Mouse (Mus musculus) forebrain, embryonic 13.5 days (tissue): ENCODE measurements at regions not wholly inside any gene's neighbourhood (a gene's known extent, or its start where the extent isn't known, plus 50 kb on each side); places are given as distances from the start of the nearest gene placed in this dataset.

Experiments used
- ATAC-seq: fragments of 200-750 bp; cut with Nextera tagmentation; 2 replicates; pipeline ENCODE4 v1.8.0; 2017
- H3K27ac ChIP-seq: fragments of 300-500 bp; sonication (generic); 2 replicates; pipeline ENCODE4 v1.5.1; 2015; ENCODE audit warnings: inconsistent platforms, mild to moderate bottlenecking, moderate library complexity
- H3K27me3 ChIP-seq: fragments of 300-500 bp; sonication (generic); 2 replicates; pipeline ENCODE4 v1.6.1; 2015; ENCODE audit warnings: mild to moderate bottlenecking, inconsistent platforms
- H3K36me3 ChIP-seq: fragments of 300-500 bp; sonication (generic); 2 replicates; pipeline ENCODE4 v1.6.1; 2015; ENCODE audit warnings: mild to moderate bottlenecking, inconsistent platforms; ENCODE audit not compliant: poor library complexity, severe bottlenecking
- H3K4me1 ChIP-seq: fragments of 300-500 bp; sonication (generic); 2 replicates; pipeline ENCODE4 v1.6.1; 2015; ENCODE audit warnings: inconsistent platforms
- H3K4me2 ChIP-seq: fragments of 300-500 bp; sonication (generic); 2 replicates; pipeline ENCODE4 v1.6.1; 2015; ENCODE audit warnings: inconsistent platforms, mild to moderate bottlenecking, moderate library complexity
- H3K4me3 ChIP-seq: fragments of 300-500 bp; sonication (generic); 2 replicates; pipeline ENCODE4 v1.5.1; 2015; ENCODE audit warnings: mild to moderate bottlenecking, inconsistent platforms
- H3K9ac ChIP-seq: fragments of 300-500 bp; sonication (generic); 2 replicates; pipeline ENCODE4 v1.6.1; 2015; ENCODE audit warnings: mild to moderate bottlenecking, inconsistent platforms
- H3K9me3 ChIP-seq: fragments of 300-500 bp; sonication (generic); replicated peaks from 2 replicates; pipeline ENCODE4 v1.6.1; 2016; ENCODE audit warnings: inconsistent platforms
- WGBS: fragments of 180-500 bp; shearing (Covaris S2); methylation state at CpG from one replicate; pipeline ENCODE4 v1.1.7; 2015; 5-methylcytosine and 5-hydroxymethylcytosine counted together

GRCm38 (mm10) chr12:16220561-16220960, 390.2 kb downstream of the Lpin1 start:
- Histone ChIP-seq H3K36me3 (no peaks in the 10 kb centered on the region), H3K9ac (no peak overlapping the region), H3K27me3 (no peaks in the 10 kb centered on the region), H3K4me1 (peaks cover 11% of the 10 kb centered on the region), H3K9me3 (no peaks in the 10 kb centered on the region), H3K4me2 (no peak overlapping the region), H3K27ac (no peak overlapping the region), H3K4me3 (no peak overlapping the region)
- no peak for ATAC-seq
- 90% methylated on average over 3 of the region's 3 CpGs for WGBS

- WGBS, result 81% methylated on average over 4 of the region's 4 CpGs
- ATAC-seq, result no peak
Measured at GRCm38 (mm10) chr12:16218906-16219305, 391.9 kb downstream of the Lpin1 start.

GRCm38 (mm10) chr12:16210553-16210952, 393.8 kb upstream of the Trib2 start:
- no peaks in the 10 kb centered on the region for H3K9me3 ChIP-seq
- no peaks in the 10 kb centered on the region for H3K36me3 ChIP-seq
- H3K4me3 ChIP-seq, result no peak overlapping the region
- no peak overlapping the region for H3K4me2 ChIP-seq
- 87% methylated on average over 4 of the region's 4 CpGs for WGBS
- no peak overlapping the region for H3K27ac ChIP-seq
- no peaks in the 10 kb centered on the region for H3K4me1 ChIP-seq
- H3K27me3 ChIP-seq, result no peaks in the 10 kb centered on the region
- no peak overlapping the region for H3K9ac ChIP-seq
- no peak for ATAC-seq

More at GRCm38 (mm10) chr12:16218906-16219305, 391.9 kb downstream of the Lpin1 start:
- Histone ChIP-seq H3K4me2 (no peak overlapping the region), H3K27ac (no peak overlapping the region), H3K27me3 (no peaks in the 10 kb centered on the region), H3K4me1 (peaks cover 11% of the 10 kb centered on the region), H3K4me3 (no peak overlapping the region), H3K9ac (no peak overlapping the region), H3K9me3 (no peaks in the 10 kb centered on the region), H3K36me3 (no peaks in the 10 kb centered on the region)

- H3K4me3 ChIP-seq, result no peak overlapping the region
- no peaks in the 10 kb centered on the region for H3K4me1 ChIP-seq
- no peaks in the 10 kb centered on the region for H3K9me3 ChIP-seq
- H3K27ac ChIP-seq, result no peak overlapping the region
- WGBS, result 79% methylated on average over 2 of the region's 2 CpGs
- no peak overlapping the region for H3K9ac ChIP-seq
- no peaks in the 10 kb centered on the region for H3K36me3 ChIP-seq
- no peaks in the 10 kb centered on the region for H3K27me3 ChIP-seq
- ATAC-seq, result no peak
- H3K4me2 ChIP-seq, result no peak overlapping the region
Measured at GRCm38 (mm10) chr12:16210111-16210510, 393.4 kb upstream of the Trib2 start.

GRCm38 (mm10) chr12:16204941-16205340, 388.2 kb upstream of the Trib2 start:
- no peak for ATAC-seq
- Histone ChIP-seq H3K4me2 (no peak overlapping the region), H3K36me3 (no peaks in the 10 kb centered on the region), H3K4me3 (no peak overlapping the region), H3K27ac (no peak overlapping the region), H3K27me3 (no peaks in the 10 kb centered on the region), H3K9me3 (no peaks in the 10 kb centered on the region), H3K9ac (no peak overlapping the region), H3K4me1 (no peaks in the 10 kb centered on the region)
- WGBS, result 83% methylated on average over 4 of the region's 4 CpGs

- no peaks in the 10 kb centered on the region for H3K27me3 ChIP-seq
- no peak overlapping the region for H3K4me3 ChIP-seq
- no peaks in the 10 kb centered on the region for H3K4me1 ChIP-seq
- no peak for ATAC-seq
- no peaks in the 10 kb centered on the region for H3K9me3 ChIP-seq
- no peaks in the 10 kb centered on the region for H3K36me3 ChIP-seq
- no peak overlapping the region for H3K9ac ChIP-seq
- 86% methylated on average over 2 of the region's 2 CpGs for WGBS
- no peak overlapping the region for H3K27ac ChIP-seq
- H3K4me2 ChIP-seq, result no peak overlapping the region
Measured at GRCm38 (mm10) chr12:16196917-16197316, 380.2 kb upstream of the Trib2 start.

- Histone ChIP-seq H3K36me3 (no peaks in the 10 kb centered on the region), H3K9ac (no peak overlapping the region), H3K4me1 (no peaks in the 10 kb centered on the region), H3K9me3 (no peaks in the 10 kb centered on the region), H3K27me3 (no peaks in the 10 kb centered on the region), H3K27ac (no peak overlapping the region), H3K4me3 (no peak overlapping the region), H3K4me2 (no peak overlapping the region)
- ATAC-seq, result no peak
- 89% methylated on average over 3 of the region's 3 CpGs for WGBS
Measured at GRCm38 (mm10) chr12:16191803-16192389, 375.2 kb upstream of the Trib2 start.

- no peaks in the 10 kb centered on the region for H3K36me3 ChIP-seq
- WGBS, result 51% methylated on average over 3 of the region's 3 CpGs
- no peak for ATAC-seq
- no peak overlapping the region for H3K27ac ChIP-seq
- H3K4me2 ChIP-seq, result no peak overlapping the region
- no peak overlapping the region for H3K9ac ChIP-seq
- no peaks in the 10 kb centered on the region for H3K4me1 ChIP-seq
- H3K27me3 ChIP-seq, result no peaks in the 10 kb centered on the region
- H3K4me3 ChIP-seq, result no peak overlapping the region
- H3K9me3 ChIP-seq, result no peaks in the 10 kb centered on the region
Measured at GRCm38 (mm10) chr12:16190706-16191105, 374.0 kb upstream of the Trib2 start.

- Histone ChIP-seq H3K27me3 (no peaks in the 10 kb centered on the region), H3K4me1 (no peaks in the 10 kb centered on the region), H3K9me3 (no peaks in the 10 kb centered on the region), H3K4me3 (no peak overlapping the region), H3K27ac (no peak overlapping the region), H3K4me2 (no peak overlapping the region), H3K9ac (no peak overlapping the region), H3K36me3 (no peaks in the 10 kb centered on the region)
- ATAC-seq, result no peak
Measured at GRCm38 (mm10) chr12:16189441-16189840, 372.7 kb upstream of the Trib2 start.

- Histone ChIP-seq H3K4me2 (no peak overlapping the region), H3K4me3 (no peak overlapping the region), H3K4me1 (0 out of 2 replicates have a peak, but pooled peaks cover 5% of the 10 kb centered on the region), H3K27ac (no peak overlapping the region), H3K9ac (no peak overlapping the region), H3K9me3 (no peaks in the 10 kb centered on the region), H3K36me3 (no peaks in the 10 kb centered on the region), H3K27me3 (no peaks in the 10 kb centered on the region)
- 67% methylated on average over 12 of the region's 12 CpGs for WGBS
- no peak for ATAC-seq
Measured at GRCm38 (mm10) chr12:16185976-16186515, 369.3 kb upstream of the Trib2 start.

- whole genome bisulfite sequencing, result 86% methylated on average over 14 of the region's 14 CpGs
- H3K9me3 ChIP-seq, result no peaks in the 10 kb centered on the region
- H3K4me2 ChIP-seq, result no peak overlapping the region
- no peaks in the 10 kb centered on the region for H3K27me3 ChIP-seq
- H3K4me3 ChIP-seq, result no peak overlapping the region
- 0 out of 2 replicates have a peak, but pooled peaks cover 5% of the 10 kb centered on the region for H3K4me1 ChIP-seq
- no peak overlapping the region for H3K9ac ChIP-seq
- ATAC-seq, result no peak
- no peak overlapping the region for H3K27ac ChIP-seq
- H3K36me3 ChIP-seq, result no peaks in the 10 kb centered on the region
Measured at GRCm38 (mm10) chr12:16185431-16185923, 368.8 kb upstream of the Trib2 start.

GRCm38 (mm10) chr12:16183055-16183454, 366.3 kb upstream of the Trib2 start:
- H3K9ac ChIP-seq, result no peak overlapping the region
- H3K36me3 ChIP-seq, result no peaks in the 10 kb centered on the region
- no peak for ATAC-seq
- no peaks in the 10 kb centered on the region for H3K9me3 ChIP-seq
- H3K27ac ChIP-seq, result no peak overlapping the region
- no peaks in the 10 kb centered on the region for H3K27me3 ChIP-seq
- 0 out of 2 replicates have a peak, but pooled peaks cover 5% of the 10 kb centered on the region for H3K4me1 ChIP-seq
- H3K4me3 ChIP-seq, result no peak overlapping the region
- 75% methylated on average over 4 of the region's 4 CpGs for WGBS
- no peak overlapping the region for H3K4me2 ChIP-seq

- H3K9me3 ChIP-seq, result no peaks in the 10 kb centered on the region
- no peaks in the 10 kb centered on the region for H3K36me3 ChIP-seq
- H3K4me1 ChIP-seq, result 0 out of 2 replicates have a peak, but pooled peaks cover 5% of the 10 kb centered on the region
- H3K4me2 ChIP-seq, result no peak overlapping the region
- 68% methylated on average over 5 of the region's 5 CpGs for WGBS
- ATAC-seq, result peak; percentile 57; the same call in 1 of the 2 replicates
- H3K9ac ChIP-seq, result no peak overlapping the region
- no peak overlapping the region for H3K27ac ChIP-seq
- H3K4me3 ChIP-seq, result no peak overlapping the region
- H3K27me3 ChIP-seq, result no peaks in the 10 kb centered on the region
Measured at GRCm38 (mm10) chr12:16181599-16181998, 364.9 kb upstream of the Trib2 start.
